Mouse (Mus musculus): ENCODE measurements around the gene Leprot. TPM values are rescaled to one million over a fixed set of nuclear protein-coding genes. Genes with fewer than 3 reads are reported as not detected.

The Leprot gene
- polyA plus RNA-seq, 3 experiments from 2014 or later = 77.9 to 93.4 (median 82.1) TPM

GRCm38 (mm10) chr4:101669161-101669560, 21.6 kb downstream of the Leprot start:
- no peak for ATAC-seq

DNA sequence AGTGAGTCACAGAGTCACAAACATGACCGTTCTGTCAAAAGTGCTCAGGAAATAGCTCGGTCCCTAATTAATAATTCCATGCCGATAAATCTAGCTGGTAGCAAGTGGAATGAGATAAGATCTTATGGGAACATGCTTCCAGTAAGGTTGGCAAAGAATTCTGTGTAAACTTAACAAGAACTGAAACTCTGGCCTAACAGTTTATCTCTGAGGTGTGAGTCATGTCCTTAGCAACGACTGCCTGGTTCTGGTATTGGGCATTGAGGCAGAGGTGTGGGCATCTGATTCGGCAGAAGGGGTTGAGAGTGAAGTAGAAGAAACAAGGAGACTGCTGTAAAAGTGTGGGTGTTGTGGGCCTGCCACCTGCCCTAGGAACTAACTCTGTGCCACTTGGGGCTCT, 22.3 kb downstream of the Leprot start:
- ATAC-seq = no peak

- no peak for ATAC-seq
These were observed 27.3 kb downstream of the Leprot start for GRCm38 (mm10) chr4:101674790-101675189.

DNA sequence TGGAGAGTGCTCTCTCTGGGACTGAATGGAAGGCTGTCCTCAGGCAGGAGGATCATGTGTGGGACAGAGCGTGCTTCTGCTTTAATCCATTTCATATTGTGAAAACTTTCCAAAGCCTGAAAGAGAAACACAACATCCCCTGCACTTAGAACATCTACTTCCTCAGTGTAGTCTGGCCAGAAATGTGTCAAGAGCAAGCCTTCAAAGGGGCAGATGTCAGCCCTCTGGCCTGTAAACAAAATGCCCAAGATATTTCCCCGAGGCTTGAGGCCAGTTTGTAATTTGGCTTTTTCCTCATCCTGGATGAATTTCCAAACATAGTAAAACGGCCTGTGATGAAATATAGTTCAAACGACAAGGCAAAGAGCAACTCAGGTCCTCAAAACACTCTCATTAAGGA, 28.2 kb downstream of the Leprot start:
- ATAC-seq = no peak

DNA sequence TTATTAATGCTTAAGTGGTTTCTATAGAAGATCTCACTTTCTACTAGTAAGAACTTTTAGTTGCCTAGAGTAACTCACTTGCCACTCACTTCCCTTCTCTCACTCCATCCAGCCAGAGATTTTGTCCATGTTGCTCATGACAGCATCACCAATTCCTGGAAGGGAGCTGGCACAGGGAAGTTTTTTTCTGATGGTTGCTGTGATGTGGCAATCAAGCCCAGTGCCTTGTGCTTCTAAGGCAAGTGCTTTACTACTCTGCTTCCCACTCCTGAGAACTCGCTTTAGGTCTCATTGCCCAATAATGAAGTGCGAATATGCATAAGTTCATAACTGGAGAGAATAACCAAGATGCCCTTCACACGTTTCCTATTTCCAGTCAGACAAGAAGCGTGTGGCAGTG, 35.1 kb downstream of the Leprot start:
- no peak for ATAC-seq

DNA sequence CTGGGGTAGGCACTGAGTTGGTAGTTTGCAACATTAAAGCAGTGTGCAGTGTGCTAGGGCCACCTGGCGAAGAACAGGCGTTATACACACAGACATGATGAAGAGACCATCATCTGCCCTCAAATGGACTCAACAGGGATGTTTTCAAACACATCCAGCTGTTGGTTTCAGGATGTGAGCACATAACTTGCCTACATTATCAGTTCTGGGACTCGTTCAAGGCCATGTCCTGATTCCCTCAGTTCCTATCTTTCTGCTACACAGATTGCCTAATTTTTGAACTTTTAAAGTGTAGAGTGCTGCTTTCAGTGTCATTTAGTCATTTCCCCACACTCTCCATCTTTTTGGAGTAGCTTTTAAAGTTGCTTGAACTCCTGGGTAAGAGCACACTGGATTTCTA, 35.6 kb downstream of the Leprot start:
- ATAC-seq = no peak

GRCm38 (mm10) chr4:101684821-101685220, 37.3 kb downstream of the Leprot start:
- no peak for ATAC-seq

DNA sequence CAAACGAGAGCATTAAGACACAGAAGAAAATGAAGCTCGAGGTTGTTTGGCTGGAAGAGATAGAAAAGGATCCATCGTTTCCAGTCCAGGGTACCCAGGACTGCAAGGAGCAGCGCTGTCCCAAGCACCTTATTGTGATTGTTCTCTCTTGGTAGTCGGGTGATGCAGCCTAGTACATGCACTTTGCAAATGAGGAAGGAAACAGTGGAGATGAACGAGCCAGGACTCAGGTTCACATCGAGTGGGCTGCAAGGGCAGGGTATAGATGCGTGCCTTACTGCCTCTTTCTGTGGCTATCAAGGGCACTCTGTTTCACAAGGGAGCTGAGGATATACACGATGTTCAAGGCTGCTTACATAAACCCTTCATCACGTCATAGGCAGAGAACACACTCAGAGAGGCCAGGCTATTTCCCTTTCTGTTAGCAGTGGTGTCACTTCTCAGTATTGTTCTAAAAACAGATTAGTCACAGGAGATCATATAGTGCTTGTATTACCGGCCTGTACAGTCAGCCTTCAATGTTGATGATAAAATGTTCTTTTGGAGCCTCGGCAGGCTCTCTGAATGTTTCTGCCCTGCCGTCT, 38.8 kb downstream of the Leprot start:
- ATAC-seq = no peak

GRCm38 (mm10) chr4:101689241-101689640, 41.7 kb downstream of the Leprot start:
- no peak for ATAC-seq

DNA sequence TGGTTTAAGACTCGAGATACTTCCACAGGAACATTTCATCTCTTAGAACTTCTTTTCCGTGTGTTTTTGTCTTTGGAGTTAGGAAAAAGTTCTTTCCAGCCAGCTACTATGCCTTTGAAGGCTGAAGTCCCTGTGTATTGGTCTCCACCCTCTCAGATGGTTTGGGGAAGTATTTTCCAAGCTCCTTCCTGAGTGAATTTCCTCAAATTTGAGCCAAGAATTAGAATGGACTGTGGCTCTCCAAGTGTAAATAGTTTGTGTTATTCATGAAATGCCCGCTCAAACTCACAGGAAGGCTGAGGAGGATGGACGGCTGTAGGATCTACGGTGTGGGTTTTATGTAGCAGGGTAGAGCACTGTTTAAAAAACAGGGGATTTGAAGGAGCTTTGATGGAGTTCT, 42.1 kb downstream of the Leprot start:
- no peak for ATAC-seq

- no peak for ATAC-seq
These were observed 45.4 kb downstream of the Leprot start for GRCm38 (mm10) chr4:101692892-101693291.

GRCm38 (mm10) chr4:101694529-101694928, 47.0 kb downstream of the Leprot start:
- no peak for ATAC-seq

DNA sequence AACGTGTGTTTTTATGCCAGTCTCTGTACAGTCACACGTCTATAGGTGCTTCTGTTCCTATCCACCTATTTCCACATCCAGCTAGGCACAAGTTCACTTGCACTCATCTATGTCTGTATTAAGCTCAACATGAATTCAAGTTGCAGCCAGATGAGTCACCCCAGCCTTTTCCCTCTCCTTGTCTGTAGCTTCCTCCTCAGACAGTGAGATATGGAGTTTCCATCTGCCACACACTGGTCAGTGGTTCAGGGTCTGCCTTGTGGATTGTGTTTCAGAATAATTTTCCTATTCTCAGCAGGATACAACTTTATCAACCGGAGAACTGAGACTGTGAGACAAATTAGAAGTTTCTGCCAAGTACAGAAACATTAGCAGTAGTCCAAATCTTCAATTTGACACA, 49.7 kb downstream of the Leprot start:
- no peak for ATAC-seq

DNA sequence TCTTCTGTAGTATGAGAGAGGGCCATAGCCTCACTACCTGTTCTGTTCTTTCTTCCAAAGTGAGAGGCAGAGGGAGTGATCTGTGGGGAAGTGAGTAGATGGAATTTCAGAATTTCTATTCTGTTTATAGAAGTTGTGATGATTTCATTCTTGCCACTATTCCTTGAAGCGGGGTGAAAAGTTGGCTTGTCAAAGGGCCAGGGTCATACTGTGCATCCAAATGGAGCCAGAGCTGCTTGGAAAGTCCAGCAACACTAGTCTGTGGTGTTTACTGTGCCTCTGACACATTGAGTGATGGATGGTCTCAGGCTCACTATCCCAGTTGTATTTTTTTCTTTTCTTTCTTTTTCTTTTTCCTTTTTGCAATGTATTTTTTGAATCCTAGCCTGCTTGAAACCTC, 51.9 kb downstream of the Leprot start:
- ATAC-seq = no peak

GRCm38 (mm10) chr4:101700892-101701640, 53.5 kb downstream of the Leprot start:
- ATAC-seq = no peak

DNA sequence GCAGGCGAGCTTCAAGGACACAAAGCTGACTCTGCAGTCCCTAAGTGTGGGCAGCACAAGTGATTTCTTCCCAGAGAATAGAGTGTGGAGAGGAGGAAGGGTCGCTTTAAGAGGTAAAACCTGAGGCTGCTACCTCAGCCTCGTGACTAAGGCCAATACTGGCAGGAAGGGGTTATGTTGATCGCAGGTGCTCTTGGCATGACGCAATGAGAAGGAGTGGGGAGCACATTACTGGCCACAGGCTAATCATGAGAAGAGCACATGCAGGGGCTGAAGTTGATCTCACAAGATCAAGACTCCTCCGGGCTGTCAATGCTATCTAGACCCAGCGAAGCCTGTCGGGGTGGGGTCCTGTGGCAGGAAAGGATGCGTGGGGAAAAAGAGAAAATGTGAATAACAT, 57.8 kb downstream of the Leprot start:
- ATAC-seq = no peak

GRCm38 (mm10) chr4:101707234-101707633, 59.7 kb downstream of the Leprot start:
- ATAC-seq = no peak

DNA sequence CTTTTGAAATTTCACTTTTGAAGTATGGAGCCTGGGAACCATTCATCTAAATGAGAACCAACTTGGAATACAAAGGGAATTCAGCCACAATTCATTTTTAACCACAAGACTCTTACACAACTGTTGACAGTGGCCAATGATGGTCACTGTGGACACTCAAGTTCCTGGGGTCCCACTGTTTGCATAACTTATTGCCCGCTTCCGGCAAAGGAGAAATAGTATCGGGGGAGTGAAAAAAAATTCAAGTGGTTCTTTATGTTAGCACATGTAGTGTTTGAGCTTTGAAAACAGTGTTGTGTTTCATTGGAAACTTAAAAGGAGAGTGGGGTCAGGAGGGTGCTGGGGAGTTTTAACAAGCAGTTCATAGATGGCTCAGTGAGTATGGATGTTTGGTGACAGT, 60.4 kb downstream of the Leprot start:
- no peak for ATAC-seq

Other genes with a start within 250 kb of the Leprot start
- under 1 TPM in 1 of 3 experiments, not detected in 2; 0.08 TPM for gene Ak4, start 228.4 kb upstream of the Leprot start, polyA plus RNA-seq (2017; shearing (Covaris generic))
- 1 to 10 TPM; 2.6 to 3.2 (median 2.8) TPM for gene Dnajc6, start 151.1 kb upstream of the Leprot start, polyA plus RNA-seq (2017; shearing (Covaris generic))
- not detected for gene Lepr, start 69.7 kb downstream of the Leprot start, polyA plus RNA-seq (2017; shearing (Covaris generic))
- not detected for gene B020004J07Rik, start 196.3 kb downstream of the Leprot start, polyA plus RNA-seq (2017; shearing (Covaris generic))
- gene C130073F10Rik, start 246.1 kb downstream of the Leprot start, polyA plus RNA-seq (2017; shearing (Covaris generic)) = not detected

Data from inflammation-experienced regulatory T-cells, adult 6 months (primary cell).